Comparison of ENCODE assay signal across 12 mouse cellular contexts in genomic region chr10:86890166-86890930, GRCm38 (mm10).
DNase-seq lines count a peak whose midpoint lies in the region; ATAC-seq and TF ChIP-seq lines count a peak whose summit lies in the region.
"Had no signal": no experiment of that assay in that cellular context is flagged by ENCODE, and none has a peak within 500 bp of the region (broad histone marks: within the 10 kb centered on the region; RNA-seq: fewer than 3 reads in every experiment).

No protein-coding gene starts in this region.

- H3K4me2 ChIP-seq in liver, embryonic 12.5 days = no peak overlapping the region
- no peak overlapping the region for H3K4me2 ChIP-seq in midbrain, embryonic 15.5 days
- H3K4me2 ChIP-seq: liver, embryonic 11.5 days; midbrain, embryonic 12.5 days had no signal

- no peak for TF ChIP-seq POLR2A in liver, adult 2 months (IDR thresholded peaks at IDR 0.05; ENCODE audit: extremely low read depth, insufficient read depth, low read length)
- no peak for TF ChIP-seq POLR2A in lung, adult 2 months (IDR thresholded peaks at IDR 0.05; ENCODE audit: borderline replicate concordance, extremely low read depth, low read depth, low read length)

- no peak overlapping the region for H3K9ac ChIP-seq in liver, adult 2 months (ENCODE audit: low read depth, low read length)
- no peak overlapping the region for H3K9ac ChIP-seq in liver, embryonic 12.5 days
- H3K9ac ChIP-seq in midbrain, embryonic 15.5 days = no peak overlapping the region
- H3K9ac ChIP-seq: midbrain, embryonic 12.5 days had no signal

- H3K4me3 ChIP-seq in liver, adult 2 months (ENCODE audit: insufficient read depth, low read depth, low read length) = no peak overlapping the region
- no peak overlapping the region for H3K4me3 ChIP-seq in liver, embryonic 12.5 days
- H3K4me3 ChIP-seq in lung, adult 2 months (replicated peaks; ENCODE audit: extremely low read depth, low read depth, low read length) = no peak overlapping the region
- no peak overlapping the region for H3K4me3 ChIP-seq in midbrain, embryonic 15.5 days
- H3K4me3 ChIP-seq: midbrain, embryonic 12.5 days had no signal

- no peaks in the 10 kb centered on the region for H3K79me2 ChIP-seq in liver, adult 2 months (ENCODE audit: control insufficient read depth, insufficient read depth, low read length)

- no peak for ATAC-seq in liver, embryonic 12.5 days
- ATAC-seq in midbrain, embryonic 15.5 days (replicated peaks) = no peak

- no peaks in the 10 kb centered on the region for H3K9me3 ChIP-seq in liver, embryonic 12.5 days (replicated peaks)
- no peaks in the 10 kb centered on the region for H3K9me3 ChIP-seq in midbrain, embryonic 15.5 days
- H3K9me3 ChIP-seq: midbrain, embryonic 12.5 days had no signal

- 93% methylated on average over 14 of the region's 14 CpGs for WGBS in liver, adult 2 months
- 76% methylated on average over 14 of the region's 14 CpGs for WGBS in liver, embryonic 12.5 days (ENCODE audit: insufficient replicate concordance)
- WGBS in lung, adult 2 months = 94% methylated on average over 14 of the region's 14 CpGs
- WGBS in midbrain, embryonic 15.5 days = 93% methylated on average over 14 of the region's 14 CpGs

- no peak overlapping the region for H3K27ac ChIP-seq in liver, adult 2 months (replicated peaks; ENCODE audit: insufficient read depth, low read depth, low read length)
- no peak overlapping the region for H3K27ac ChIP-seq in liver, embryonic 12.5 days
- H3K27ac ChIP-seq in midbrain, embryonic 15.5 days = no peak overlapping the region
- H3K27ac ChIP-seq: midbrain, embryonic 12.5 days had no signal

- peak; percentile 66 for DNase-seq in liver, adult 2 months (ENCODE audit: extremely low read depth, low read depth, low spot score)
- peak; percentile 66 to 72 for DNase-seq in frontal cortex, postnatal 36 days (ENCODE audit: low spot score in 2 of 2)
- DNase-seq in left cerebral cortex, adult 8-10 months (ENCODE audit: low spot score in 2 of 2) = peak; percentile 21 to 68
- DNase-seq in testis, postnatal 14 days (ENCODE audit: low spot score) = peak; percentile 60
- DNase-seq in lung, adult 2 months = no peak
- DNase-seq in thymus, postnatal 10 days (ENCODE audit: low spot score in 2 of 2) = no peak
- DNase-seq: cerebellum, adult 9-11 months; heart, postnatal 4 days had no signal

- H3K4me1 ChIP-seq in liver, adult 2 months (ENCODE audit: control insufficient read depth, insufficient read depth, low read length) = peaks cover 15% of the 10 kb centered on the region; the same call in 1 of the 2 replicates
- no peaks in the 10 kb centered on the region for H3K4me1 ChIP-seq in liver, embryonic 12.5 days
- no peaks in the 10 kb centered on the region for H3K4me1 ChIP-seq in lung, adult 2 months (ENCODE audit: control insufficient read depth, insufficient read depth, low read length)
- H3K4me1 ChIP-seq in midbrain, embryonic 15.5 days = no peaks in the 10 kb centered on the region
- H3K4me1 ChIP-seq: midbrain, embryonic 12.5 days had no signal

- no peak for TF ChIP-seq CTCF in liver, adult 2 months (IDR thresholded peaks at IDR 0.05; ENCODE audit: low read depth, low read length)
- TF ChIP-seq CTCF in lung, adult 2 months (IDR thresholded peaks at IDR 0.05; ENCODE audit: insufficient read depth, low read length) = no peak

- no peaks in the 10 kb centered on the region for H3K27me3 ChIP-seq in liver, adult 2 months (ENCODE audit: control insufficient read depth, insufficient read depth, low read length)
- no peaks in the 10 kb centered on the region; the same call in 1 of the 2 replicates for H3K27me3 ChIP-seq in liver, embryonic 12.5 days (replicated peaks)
- no peaks in the 10 kb centered on the region for H3K27me3 ChIP-seq in midbrain, embryonic 15.5 days (replicated peaks)
- H3K27me3 ChIP-seq: midbrain, embryonic 12.5 days had no signal

- no peaks in the 10 kb centered on the region for H3K36me3 ChIP-seq in liver, adult 2 months (ENCODE audit: control insufficient read depth, insufficient read depth, low read length)
- H3K36me3 ChIP-seq in liver, embryonic 12.5 days = no peaks in the 10 kb centered on the region
- H3K36me3 ChIP-seq in midbrain, embryonic 15.5 days (replicated peaks) = no peaks in the 10 kb centered on the region
- H3K36me3 ChIP-seq: midbrain, embryonic 12.5 days had no signal

Comparison
In these comparisons a context has a peak if more than half of its experiments do, and no peak if none do; other contexts are left out.
1. DNase-seq: peak in liver, adult 2 months (single experiment), frontal cortex, postnatal 36 days (2 of 2), left cerebral cortex, adult 8-10 months (2 of 2) and testis, postnatal 14 days (single experiment); none in lung, adult 2 months (single experiment) and thymus, postnatal 10 days (0 of 2).